Mouse (Mus musculus): Measurements from ENCODE around the gene Ercc8.
A peak's percentile ranks its signal among the peaks of the same experiment; 100 is the strongest.

DNA sequence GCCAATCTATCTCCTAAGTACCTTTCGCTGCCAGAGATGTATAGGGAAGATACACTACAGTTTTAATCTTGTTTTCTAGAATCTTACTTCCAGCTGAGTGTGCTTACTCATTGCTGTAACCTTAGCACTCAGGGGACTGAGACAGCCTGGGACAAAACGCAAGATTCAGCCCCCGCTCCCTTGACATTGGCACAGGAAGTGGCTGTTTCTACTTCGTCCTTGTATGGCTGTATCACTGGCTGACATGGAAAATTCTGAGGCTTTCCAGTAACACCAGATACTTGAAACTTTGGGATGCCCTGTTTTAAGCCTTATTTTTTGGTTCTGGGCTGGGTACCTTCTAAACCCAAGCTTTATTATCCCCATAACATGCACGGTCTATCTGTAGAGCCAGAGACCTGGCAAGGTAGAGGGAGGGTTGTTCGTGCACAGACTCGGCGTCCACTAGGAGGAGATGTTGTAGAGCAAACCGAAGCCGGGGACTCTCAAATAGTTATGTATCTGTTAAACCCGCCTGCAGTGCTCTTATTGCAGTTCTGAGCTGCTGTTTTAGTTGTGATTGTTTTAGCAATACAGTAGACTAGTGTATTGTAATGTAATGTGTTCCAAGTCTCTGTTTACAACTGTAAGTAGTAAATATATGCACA lies 32.7 kb downstream of the Ercc8 start:
- TF ChIP-seq POLR2A (IDR thresholded peaks at IDR 0.05; ENCODE audit: borderline replicate concordance, extremely low read depth, insufficient read depth, insufficient read length, poor library complexity, severe bottlenecking): no peak
- peak; percentile 79 for TF ChIP-seq CTCF (IDR thresholded peaks at IDR 0.05; ENCODE audit: borderline replicate concordance, extremely low read depth, insufficient read depth, insufficient read length)

Measured in brain, embryonic 14.5 days (tissue).